Mouse (Mus musculus) kidney, embryonic 16.5 days (tissue): ENCODE measurements around the gene Kansl1. TPM values are rescaled to one million over a fixed set of nuclear protein-coding genes. Genes with fewer than 3 reads are reported as not detected.

ENCODE experiments used
- ATAC-seq: fragments of 200-750 bp; cut with Nextera tagmentation; 2 replicates; pipeline ENCODE4 v1.8.0; 2017; ENCODE audit warnings: moderate TSS enrichment; ENCODE audit not compliant: low FRiP score, low TSS enrichment
- H3K27ac ChIP-seq: fragments of 300-500 bp; sonication (generic); 2 replicates; pipeline ENCODE4 v1.5.1; 2014; ENCODE audit warnings: low read length
- H3K27me3 ChIP-seq: fragments of 300-500 bp; sonication (generic); 2 replicates; pipeline ENCODE4 v1.6.1; 2014; ENCODE audit warnings: low read length, control low read depth, mixed read lengths; ENCODE audit not compliant: insufficient read depth
- H3K36me3 ChIP-seq: fragments of 300-500 bp; sonication (generic); 2 replicates; pipeline ENCODE4 v1.6.1; 2014; ENCODE audit warnings: low read length, control low read depth, mixed read lengths; ENCODE audit not compliant: insufficient read depth
- H3K4me1 ChIP-seq: fragments of 300-500 bp; sonication (generic); 2 replicates; pipeline ENCODE4 v1.6.1; 2014; ENCODE audit warnings: low read length, control low read depth, mixed read lengths; ENCODE audit not compliant: insufficient read depth
- H3K4me2 ChIP-seq: fragments of 300-500 bp; sonication (generic); replicated peaks from 2 replicates; pipeline ENCODE4 v1.6.1; 2014; ENCODE audit warnings: low read depth, low read length
- H3K4me3 ChIP-seq: fragments of 300-500 bp; sonication (generic); 2 replicates; pipeline ENCODE4 v1.5.1; 2014; ENCODE audit warnings: mild to moderate bottlenecking, low read length
- H3K9ac ChIP-seq: fragments of 300-500 bp; sonication (generic); replicated peaks from 2 replicates; pipeline ENCODE4 v1.6.1; 2014; ENCODE audit warnings: low read length
- H3K9me3 ChIP-seq: fragments of 300-500 bp; sonication (generic); 2 replicates; pipeline ENCODE4 v1.6.1; 2016; ENCODE audit warnings: low read length, control low read depth
- WGBS: fragments of 180-500 bp; shearing (Covaris S2); extraction: QIAGEN DNeasy Blood & Tissue Kit; methylation state at CpG from one replicate; pipeline ENCODE4 v1.1.7; 2014; 5-methylcytosine and 5-hydroxymethylcytosine counted together
- polyA plus RNA-seq: library from polyadenylated mRNA; unstranded; fragments of >200 nt; fragmentation: Nextera tagmentation; extraction: Ambion mirVana; gene quantifications from 2 replicates; pipeline ENCODE4 v1.2.1, GENCODE M21; 2015

The Kansl1 gene
- polyA plus RNA-seq, 1 experiment from 2014 or later: 22.5 TPM

DNA sequence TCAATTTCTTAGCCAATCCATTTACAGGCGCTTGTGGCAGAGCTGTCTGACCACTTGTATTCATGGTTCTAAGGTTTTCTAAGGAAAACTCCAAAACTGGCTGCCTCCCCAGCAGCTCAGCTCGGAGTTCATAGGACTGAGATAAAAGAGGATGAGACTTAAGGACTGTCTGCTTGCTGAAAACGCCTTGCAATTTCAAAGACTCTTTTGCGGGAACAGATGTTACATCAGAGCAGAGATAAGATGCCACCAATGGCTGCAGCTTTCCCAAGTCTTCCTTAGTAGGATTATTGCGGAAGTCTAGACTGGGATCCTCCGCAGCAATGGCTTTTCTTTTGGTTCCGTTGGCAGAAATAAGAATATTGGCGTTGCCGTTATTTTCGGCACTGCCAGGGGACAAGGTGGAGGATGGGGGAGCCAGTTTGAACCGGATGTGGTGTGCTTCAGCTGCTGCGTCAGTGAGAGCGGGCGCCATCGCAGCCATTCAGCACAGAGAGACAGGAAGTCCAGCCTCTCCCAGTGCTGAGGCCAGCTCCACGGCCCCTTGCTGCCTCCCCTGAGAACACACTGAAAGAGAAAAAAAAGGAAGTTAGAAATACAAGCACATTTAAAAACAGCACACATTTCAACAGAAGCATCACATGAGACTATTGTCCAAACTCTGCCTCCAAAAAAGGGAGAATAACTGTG, 43.8 kb downstream of the Kansl1 start:
- H3K4me2 ChIP-seq: no peak overlapping the region
- 87% methylated on average over 16 of the region's 16 CpGs for WGBS
- no peaks in the 10 kb centered on the region for H3K27me3 ChIP-seq
- no peaks in the 10 kb centered on the region for H3K9me3 ChIP-seq
- no peak overlapping the region for H3K4me3 ChIP-seq
- no peak overlapping the region for H3K27ac ChIP-seq
- peaks cover 15% of the 10 kb centered on the region for H3K36me3 ChIP-seq
- H3K4me1 ChIP-seq: no peaks in the 10 kb centered on the region
- ATAC-seq: no peak
- H3K9ac ChIP-seq: no peak overlapping the region

- Histone ChIP-seq H3K9ac (no peak overlapping the region), H3K27me3 (no peaks in the 10 kb centered on the region), H3K9me3 (no peaks in the 10 kb centered on the region), H3K4me3 (no peak overlapping the region), H3K4me1 (no peaks in the 10 kb centered on the region), H3K36me3 (peaks cover 7% of the 10 kb centered on the region; the same call in 1 of the 2 replicates), H3K4me2 (no peak overlapping the region), H3K27ac (no peak overlapping the region)
- no peak for ATAC-seq
Measured at GRCm38 (mm10) chr11:104412254-104412653, 56.4 kb downstream of the Kansl1 start.

GRCm38 (mm10) chr11:104407391-104407790, 61.3 kb downstream of the Kansl1 start:
- H3K9ac ChIP-seq: no peak overlapping the region
- H3K4me1 ChIP-seq: no peaks in the 10 kb centered on the region
- no peak overlapping the region for H3K4me3 ChIP-seq
- H3K36me3 ChIP-seq: peaks cover 8% of the 10 kb centered on the region
- H3K27me3 ChIP-seq: no peaks in the 10 kb centered on the region
- no peaks in the 10 kb centered on the region for H3K9me3 ChIP-seq
- H3K27ac ChIP-seq: no peak overlapping the region
- no peak overlapping the region for H3K4me2 ChIP-seq
- WGBS: 67% methylated on average over 2 of the region's 2 CpGs
- no peak for ATAC-seq

DNA sequence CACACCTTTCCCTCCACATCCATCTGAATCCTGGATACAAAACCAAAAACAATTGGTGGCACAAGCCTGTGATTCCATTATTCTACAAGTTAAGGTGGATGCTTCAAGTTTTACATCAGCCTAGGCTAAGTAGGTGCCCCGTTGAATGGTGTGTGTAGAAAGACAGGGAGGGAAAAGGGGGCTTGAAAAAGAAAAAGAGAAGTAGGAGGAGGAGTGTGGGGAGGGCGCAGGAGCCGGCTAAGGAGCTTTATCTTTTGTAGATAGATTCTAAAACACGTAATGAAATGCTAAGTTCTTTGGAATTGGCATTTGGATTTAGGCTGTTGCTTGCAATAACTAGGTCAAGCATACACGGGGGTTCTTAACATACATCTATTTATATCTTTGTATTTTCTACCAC, 67.7 kb downstream of the Kansl1 start:
- WGBS: 81% methylated on average over 5 of the region's 5 CpGs
- no peak overlapping the region for H3K9ac ChIP-seq

GRCm38 (mm10) chr11:104399459-104400216, 69.0 kb downstream of the Kansl1 start:
- Histone ChIP-seq H3K27ac (0 out of 2 replicates have a peak overlapping the region, but pooled peaks have one; percentile 4), H3K9me3 (no peaks in the 10 kb centered on the region), H3K4me3 (no peak overlapping the region), H3K27me3 (no peaks in the 10 kb centered on the region), H3K36me3 (peaks cover 15% of the 10 kb centered on the region), H3K4me1 (peaks cover 8% of the 10 kb centered on the region), H3K4me2 (no peak overlapping the region), H3K9ac (no peak overlapping the region)
- ATAC-seq: no peak
- WGBS: 68% methylated on average over 4 of the region's 4 CpGs

More for the DNA sequence above, 67.7 kb downstream of the Kansl1 start:
- Histone ChIP-seq H3K27me3 (no peaks in the 10 kb centered on the region), H3K4me3 (no peak overlapping the region), H3K4me2 (no peak overlapping the region), H3K4me1 (peaks cover 8% of the 10 kb centered on the region), H3K36me3 (peaks cover 13% of the 10 kb centered on the region), H3K9me3 (no peaks in the 10 kb centered on the region), H3K27ac (no peak overlapping the region)
- no peak for ATAC-seq

GRCm38 (mm10) chr11:104395648-104396047, 73.0 kb downstream of the Kansl1 start:
- no peak for ATAC-seq
- Histone ChIP-seq H3K4me3 (no peak overlapping the region), H3K36me3 (0 out of 2 replicates have a peak, but pooled peaks cover 8% of the 10 kb centered on the region), H3K9me3 (no peaks in the 10 kb centered on the region), H3K9ac (no peak overlapping the region), H3K4me1 (peaks cover 8% of the 10 kb centered on the region), H3K27ac (no peak overlapping the region), H3K27me3 (no peaks in the 10 kb centered on the region), H3K4me2 (no peak overlapping the region)
- 90% methylated on average over 2 of the region's 2 CpGs for WGBS

DNA sequence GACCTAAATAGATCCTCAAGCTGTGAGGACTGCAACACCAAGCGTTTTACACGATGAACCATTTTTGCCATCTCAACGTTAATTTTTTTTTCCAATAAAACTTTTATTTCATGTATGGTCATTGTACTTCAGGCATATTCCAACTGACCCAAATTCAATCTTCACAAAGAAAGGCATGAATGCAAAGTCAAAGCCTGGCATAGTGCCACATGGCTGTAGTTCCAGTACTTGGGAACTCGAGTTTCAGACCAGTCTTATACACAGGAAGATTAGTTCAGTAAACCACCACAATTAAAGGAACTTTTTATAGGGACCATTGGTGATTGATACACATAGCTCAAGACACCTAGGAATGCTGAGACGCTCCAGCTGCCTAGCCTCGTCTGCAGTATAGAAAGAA, 75.5 kb downstream of the Kansl1 start:
- Histone ChIP-seq H3K36me3 (0 out of 2 replicates have a peak, but pooled peaks cover 3% of the 10 kb centered on the region), H3K27ac (no peak overlapping the region), H3K4me3 (no peak overlapping the region), H3K9me3 (no peaks in the 10 kb centered on the region), H3K4me2 (no peak overlapping the region), H3K4me1 (no peaks in the 10 kb centered on the region), H3K27me3 (no peaks in the 10 kb centered on the region), H3K9ac (no peak overlapping the region)
- WGBS: 81% methylated on average over 6 of the region's 6 CpGs
- ATAC-seq: no peak

- H3K4me3 ChIP-seq: no peak overlapping the region
- no peaks in the 10 kb centered on the region for H3K27me3 ChIP-seq
- no peak overlapping the region for H3K4me2 ChIP-seq
- H3K9ac ChIP-seq: no peak overlapping the region
- no peak overlapping the region for H3K27ac ChIP-seq
- H3K9me3 ChIP-seq: no peaks in the 10 kb centered on the region
- WGBS: 84% methylated on average over 1 of the region's 1 CpGs
- H3K4me1 ChIP-seq: no peaks in the 10 kb centered on the region
- H3K36me3 ChIP-seq: 0 out of 2 replicates have a peak, but pooled peaks cover 2% of the 10 kb centered on the region
- ATAC-seq: no peak
Measured at GRCm38 (mm10) chr11:104392153-104392552, 76.5 kb downstream of the Kansl1 start.

GRCm38 (mm10) chr11:104387284-104387683, 81.4 kb downstream of the Kansl1 start:
- Histone ChIP-seq H3K4me2 (no peak overlapping the region), H3K27ac (no peak overlapping the region), H3K9me3 (no peaks in the 10 kb centered on the region), H3K4me3 (no peak overlapping the region), H3K9ac (no peak overlapping the region), H3K36me3 (no peaks in the 10 kb centered on the region), H3K27me3 (no peaks in the 10 kb centered on the region), H3K4me1 (no peaks in the 10 kb centered on the region)
- no peak for ATAC-seq
- 98% methylated on average over 1 of the region's 1 CpGs for WGBS

DNA sequence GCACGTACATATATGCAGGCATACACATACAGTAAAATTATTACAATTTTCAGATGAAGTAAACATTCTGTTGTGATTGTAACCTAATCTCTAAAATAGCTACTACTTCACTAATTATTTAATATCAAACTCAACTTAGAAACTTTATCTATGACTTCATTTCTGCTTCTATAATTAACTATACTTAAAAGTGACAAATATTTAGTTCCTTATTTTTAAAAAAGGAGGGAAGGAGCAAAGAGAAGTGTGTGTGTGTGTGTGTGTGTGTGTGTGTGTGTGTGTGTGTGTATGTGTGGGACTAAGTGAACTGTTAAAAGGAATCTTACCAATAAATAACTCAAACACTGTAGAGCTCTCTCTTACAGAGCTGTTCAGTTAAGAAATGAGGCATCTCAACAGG, 82.1 kb downstream of the Kansl1 start:
- H3K4me2 ChIP-seq: no peak overlapping the region

More for the DNA sequence above, 82.1 kb downstream of the Kansl1 start:
- H3K36me3 ChIP-seq: no peaks in the 10 kb centered on the region
- H3K27me3 ChIP-seq: no peaks in the 10 kb centered on the region
- no peak overlapping the region for H3K9ac ChIP-seq
- no peak overlapping the region for H3K27ac ChIP-seq
- ATAC-seq: no peak
- 94% methylated on average over 1 of the region's 1 CpGs for WGBS
- no peaks in the 10 kb centered on the region for H3K4me1 ChIP-seq
- H3K9me3 ChIP-seq: no peaks in the 10 kb centered on the region
- H3K4me3 ChIP-seq: no peak overlapping the region
